Mouse (Mus musculus) lung, embryonic 15.5 days (tissue): ENCODE data around the gene Ola1. TPM values are rescaled to one million over a fixed set of nuclear protein-coding genes. Genes with fewer than 3 reads are reported as not detected.

Experiments used
- ATAC-seq: fragments of 200-750 bp; cut with Nextera tagmentation; 2 replicates; pipeline ENCODE4 v1.8.0; 2017; ENCODE audit warnings: moderate number of reproducible peaks, borderline replicate concordance; ENCODE audit not compliant: low FRiP score, low TSS enrichment; ENCODE audit errors: extremely low read depth
- H3K27ac ChIP-seq: fragments of 300-500 bp; sonication (generic); 2 replicates; pipeline ENCODE4 v1.5.1; 2015; ENCODE audit warnings: moderate library complexity, mild to moderate bottlenecking, inconsistent platforms
- H3K27me3 ChIP-seq: fragments of 300-500 bp; sonication (generic); 2 replicates; pipeline ENCODE4 v1.6.1; 2015; ENCODE audit warnings: inconsistent platforms
- H3K36me3 ChIP-seq: fragments of 300-500 bp; sonication (generic); 2 replicates; pipeline ENCODE4 v1.6.1; 2015; ENCODE audit warnings: inconsistent platforms
- H3K4me1 ChIP-seq: fragments of 300-500 bp; sonication (generic); 2 replicates; pipeline ENCODE4 v1.6.1; 2015; ENCODE audit warnings: inconsistent platforms
- H3K4me2 ChIP-seq: fragments of 300-500 bp; sonication (generic); 2 replicates; pipeline ENCODE4 v1.6.1; 2015; ENCODE audit warnings: inconsistent platforms, mild to moderate bottlenecking, moderate library complexity
- H3K4me3 ChIP-seq: fragments of 300-500 bp; sonication (generic); 2 replicates; pipeline ENCODE4 v1.5.1; 2015; ENCODE audit warnings: mild to moderate bottlenecking, inconsistent platforms
- H3K9ac ChIP-seq: fragments of 300-500 bp; sonication (generic); 2 replicates; pipeline ENCODE4 v1.6.1; 2015; ENCODE audit warnings: inconsistent platforms
- H3K9me3 ChIP-seq: fragments of 300-500 bp; sonication (generic); 2 replicates; pipeline ENCODE4 v1.6.1; 2016; ENCODE audit warnings: inconsistent platforms
- WGBS: fragments of 180-500 bp; shearing (Covaris S2); methylation state at CpG from one replicate; pipeline ENCODE4 v1.1.7; 2015; 5-methylcytosine and 5-hydroxymethylcytosine counted together
- polyA plus RNA-seq: library from polyadenylated mRNA; unstranded; fragments of >200 nt; fragmentation: Nextera tagmentation; extraction: Ambion mirVana; gene quantifications from 2 replicates; pipeline ENCODE4 v1.2.1, GENCODE M21; 2015

Gene Ola1
- polyA plus RNA-seq, 1 experiment from 2014 or later: 80.1 TPM

DNA sequence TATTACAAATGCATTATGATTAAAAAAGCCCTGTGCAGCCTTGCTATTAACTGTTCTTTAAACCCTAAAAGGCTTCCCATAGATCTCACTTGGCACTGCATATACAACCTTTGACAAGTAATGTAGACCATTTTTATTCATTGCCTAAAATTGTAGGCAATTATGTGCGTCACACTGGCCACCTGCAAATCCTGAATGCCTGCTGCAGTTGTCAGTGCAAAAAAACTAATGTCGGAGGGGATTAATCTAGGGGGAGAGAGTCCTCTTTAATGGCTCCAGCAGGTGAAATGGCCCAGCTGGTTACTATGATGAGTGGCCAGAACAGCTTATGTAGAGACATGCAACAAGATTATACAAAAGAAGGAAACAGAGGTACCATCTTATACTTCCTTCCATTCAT is 75.0 kb downstream of the Ola1 start:
- Histone ChIP-seq H3K4me1 (no peaks in the 10 kb centered on the region; the same call in 1 of the 2 replicates), H3K27me3 (no peaks in the 10 kb centered on the region), H3K4me3 (no peak overlapping the region), H3K9ac (no peak overlapping the region), H3K36me3 (no peaks in the 10 kb centered on the region), H3K27ac (no peak overlapping the region), H3K4me2 (no peak overlapping the region), H3K9me3 (no peaks in the 10 kb centered on the region)
- WGBS: 79% methylated on average over 2 of the region's 2 CpGs
- ATAC-seq: no peak

DNA sequence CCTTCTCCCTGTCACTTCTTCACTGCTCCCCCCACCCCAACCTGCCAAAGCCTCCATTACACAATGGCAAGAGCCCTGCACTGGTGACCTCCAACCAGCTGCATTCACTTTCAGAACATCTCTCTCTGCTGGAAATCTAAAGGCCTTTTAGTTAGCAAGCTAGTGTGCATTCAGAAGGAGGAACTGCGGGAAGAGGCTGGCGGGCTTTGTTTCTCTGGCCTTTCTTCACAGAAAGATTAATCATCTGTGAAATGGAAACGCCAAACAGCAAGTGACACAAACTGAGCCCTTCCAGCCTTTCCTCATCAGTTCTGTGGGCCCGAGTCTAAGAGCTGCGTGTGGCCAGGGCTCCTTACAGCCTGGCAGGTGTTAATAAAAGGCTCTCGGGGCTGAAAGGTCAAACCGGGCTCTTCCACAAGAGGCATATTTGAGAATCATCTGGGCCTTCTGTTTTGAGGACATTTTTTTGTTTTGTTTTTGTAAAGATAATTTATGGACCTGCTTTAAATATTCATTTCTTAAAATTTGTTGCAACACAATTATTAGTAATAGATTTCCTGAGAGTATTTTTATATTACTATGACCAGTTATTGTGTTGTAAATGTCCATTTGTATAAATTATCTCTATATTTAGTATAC is 75.8 kb downstream of the Ola1 start:
- no peak for ATAC-seq
- no peaks in the 10 kb centered on the region; the same call in 1 of the 2 replicates for H3K4me1 ChIP-seq
- WGBS: 20% methylated on average over 7 of the region's 7 CpGs

DNA sequence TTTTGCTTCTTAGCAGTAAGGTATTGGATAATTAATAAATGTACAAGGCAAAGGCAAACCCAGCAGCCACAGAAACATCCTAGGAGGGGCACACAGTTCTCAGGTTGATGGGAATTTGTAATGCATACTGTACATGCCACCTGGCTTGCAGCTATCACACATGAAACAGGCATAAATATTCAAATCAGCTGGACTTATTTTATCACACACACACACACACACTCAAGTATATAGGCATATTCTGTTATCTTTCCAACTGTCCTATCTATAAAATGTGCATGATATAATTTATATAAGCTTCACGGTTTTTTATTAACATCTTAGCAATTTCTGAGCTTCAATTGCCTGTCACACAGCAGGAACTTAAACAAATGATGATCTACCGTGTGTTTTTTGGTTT is 85.8 kb downstream of the Ola1 start:
- Histone ChIP-seq H3K27ac (no peak overlapping the region), H3K4me2 (no peak overlapping the region), H3K9ac (no peak overlapping the region), H3K9me3 (no peaks in the 10 kb centered on the region), H3K4me1 (no peaks in the 10 kb centered on the region), H3K4me3 (no peak overlapping the region), H3K36me3 (no peaks in the 10 kb centered on the region), H3K27me3 (no peaks in the 10 kb centered on the region)
- 78% methylated on average over 2 of the region's 2 CpGs for WGBS
- no peak for ATAC-seq

More for the DNA sequence above, 75.8 kb downstream of the Ola1 start:
- no peaks in the 10 kb centered on the region for H3K27me3 ChIP-seq
- no peak overlapping the region for H3K27ac ChIP-seq
- H3K9me3 ChIP-seq: no peaks in the 10 kb centered on the region
- H3K36me3 ChIP-seq: no peaks in the 10 kb centered on the region
- H3K4me3 ChIP-seq: no peak overlapping the region
- no peak overlapping the region for H3K4me2 ChIP-seq
- no peak overlapping the region for H3K9ac ChIP-seq

DNA sequence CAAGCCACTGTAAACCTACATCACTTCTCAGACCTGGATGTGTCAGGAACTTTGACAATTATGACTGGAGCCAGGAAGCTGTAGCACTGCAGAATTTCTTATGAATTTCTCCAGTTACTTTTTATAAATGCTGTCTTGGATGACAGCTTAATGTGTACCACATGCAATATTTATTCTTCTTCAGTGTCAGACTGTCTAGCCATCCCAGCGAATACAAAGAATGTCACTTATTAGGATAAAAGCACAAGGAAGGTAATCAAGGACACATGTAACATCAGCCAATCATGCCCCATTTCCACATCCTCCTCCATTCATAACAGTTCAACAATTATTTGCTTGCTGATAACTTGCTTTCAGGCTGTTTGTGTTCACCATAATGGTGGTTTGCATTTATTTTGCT is 91.0 kb downstream of the Ola1 start:
- H3K9ac ChIP-seq: no peak overlapping the region
- ATAC-seq: no peak
- no peaks in the 10 kb centered on the region for H3K4me1 ChIP-seq
- 68% methylated on average over 1 of the region's 1 CpGs for WGBS
- no peaks in the 10 kb centered on the region for H3K9me3 ChIP-seq
- H3K4me3 ChIP-seq: no peak overlapping the region
- H3K36me3 ChIP-seq: no peaks in the 10 kb centered on the region
- H3K4me2 ChIP-seq: no peak overlapping the region
- H3K27ac ChIP-seq: no peak overlapping the region
- H3K27me3 ChIP-seq: no peaks in the 10 kb centered on the region

DNA sequence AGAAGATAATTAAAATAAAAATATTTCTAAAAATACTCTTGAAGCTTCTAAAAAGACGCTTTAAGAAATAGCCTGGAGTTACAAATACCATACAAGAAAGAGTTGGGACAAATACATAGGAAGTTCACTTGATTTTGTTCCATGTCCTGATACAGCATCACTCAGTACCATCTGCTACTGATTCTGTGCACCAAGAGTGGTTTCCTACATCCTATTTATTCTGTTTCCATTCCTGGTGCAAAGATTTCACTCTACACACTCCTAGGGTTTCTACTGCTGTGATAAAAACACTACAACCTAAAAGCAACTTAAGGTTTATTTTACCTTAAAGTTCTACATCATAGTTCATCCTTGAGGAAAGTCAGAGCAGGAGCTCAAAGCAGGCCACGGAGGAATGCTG is 99.9 kb downstream of the Ola1 start:
- Histone ChIP-seq H3K9ac (no peak overlapping the region), H3K27ac (no peak overlapping the region), H3K4me1 (no peaks in the 10 kb centered on the region), H3K27me3 (no peaks in the 10 kb centered on the region), H3K36me3 (no peaks in the 10 kb centered on the region), H3K4me2 (no peak overlapping the region), H3K4me3 (no peak overlapping the region), H3K9me3 (no peaks in the 10 kb centered on the region)
- ATAC-seq: no peak
- WGBS: 93% methylated on average over 2 of the region's 2 CpGs

DNA sequence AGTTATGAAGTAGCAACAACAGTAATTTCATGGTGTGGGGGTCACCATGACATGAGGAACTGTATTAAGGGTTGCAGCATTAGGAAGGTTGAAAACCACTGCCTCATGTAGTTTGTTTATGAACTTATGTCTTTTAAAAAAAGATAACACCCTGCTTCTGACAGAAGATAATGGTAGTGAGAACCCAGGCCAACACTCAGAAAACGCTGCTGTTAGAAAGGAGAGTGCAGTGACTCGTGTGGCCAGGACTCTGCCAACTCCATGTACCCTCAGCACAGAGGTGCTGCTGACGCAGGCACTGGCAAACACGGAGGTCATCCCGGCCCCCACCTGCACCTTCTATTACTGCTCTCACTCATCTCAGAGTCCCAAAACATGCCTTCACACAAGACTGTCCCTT is 111.6 kb downstream of the Ola1 start:
- H3K4me3 ChIP-seq: no peak overlapping the region
- H3K36me3 ChIP-seq: no peaks in the 10 kb centered on the region
- H3K27ac ChIP-seq: no peak overlapping the region
- 65% methylated on average over 5 of the region's 5 CpGs for WGBS
- H3K9me3 ChIP-seq: no peaks in the 10 kb centered on the region
- H3K4me1 ChIP-seq: no peaks in the 10 kb centered on the region
- no peak overlapping the region for H3K4me2 ChIP-seq
- ATAC-seq: no peak
- no peak overlapping the region for H3K9ac ChIP-seq
- H3K27me3 ChIP-seq: no peaks in the 10 kb centered on the region

DNA sequence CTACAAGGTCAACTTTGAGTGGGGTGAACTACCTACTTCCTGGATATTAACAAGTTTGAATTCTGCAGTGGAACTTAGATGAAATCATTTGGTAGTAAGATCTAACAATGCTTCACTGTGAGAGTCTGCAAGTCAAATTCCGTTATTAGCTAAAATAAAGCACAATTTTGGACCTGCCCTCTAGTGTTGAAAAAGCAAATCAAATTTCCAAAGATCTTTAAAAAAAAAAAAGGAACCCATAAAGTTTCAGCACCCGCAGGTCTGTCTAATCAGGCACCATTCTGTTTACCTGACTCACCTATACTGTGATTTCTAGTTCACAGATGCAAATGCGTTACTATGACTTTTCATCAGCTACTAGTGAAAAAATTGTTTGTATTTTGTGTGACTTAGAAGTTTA is 122.2 kb downstream of the Ola1 start:
- no peak for ATAC-seq
- Histone ChIP-seq H3K36me3 (no peaks in the 10 kb centered on the region), H3K9me3 (no peaks in the 10 kb centered on the region), H3K4me2 (no peak overlapping the region), H3K4me1 (no peaks in the 10 kb centered on the region), H3K9ac (no peak overlapping the region), H3K4me3 (no peak overlapping the region), H3K27me3 (no peaks in the 10 kb centered on the region), H3K27ac (no peak overlapping the region)
- WGBS: 67% methylated on average over 3 of the region's 3 CpGs

DNA sequence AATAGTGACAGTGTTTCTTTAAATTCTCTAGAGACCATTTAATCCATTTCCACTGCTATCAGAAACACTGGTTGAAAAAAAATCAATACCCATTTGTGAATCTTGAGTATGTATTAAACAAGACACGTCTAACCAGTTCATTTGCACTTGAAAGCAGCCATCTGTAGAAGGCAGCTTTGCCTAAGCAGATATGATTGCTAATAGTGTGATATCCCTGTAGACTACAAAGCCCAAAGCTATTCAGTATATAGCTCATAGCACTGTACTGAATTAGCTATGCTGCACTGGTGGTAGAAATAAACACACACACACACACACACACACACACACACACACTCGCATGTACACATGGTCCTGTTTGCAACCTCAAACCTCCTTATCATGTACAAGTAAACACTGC is 123.4 kb downstream of the Ola1 start:
- Histone ChIP-seq H3K36me3 (no peaks in the 10 kb centered on the region), H3K4me2 (no peak overlapping the region), H3K4me1 (no peaks in the 10 kb centered on the region), H3K9ac (no peak overlapping the region), H3K27ac (no peak overlapping the region), H3K27me3 (no peaks in the 10 kb centered on the region), H3K9me3 (no peaks in the 10 kb centered on the region), H3K4me3 (no peak overlapping the region)
- ATAC-seq: no peak
- 32% methylated on average over 2 of the region's 2 CpGs for WGBS

DNA sequence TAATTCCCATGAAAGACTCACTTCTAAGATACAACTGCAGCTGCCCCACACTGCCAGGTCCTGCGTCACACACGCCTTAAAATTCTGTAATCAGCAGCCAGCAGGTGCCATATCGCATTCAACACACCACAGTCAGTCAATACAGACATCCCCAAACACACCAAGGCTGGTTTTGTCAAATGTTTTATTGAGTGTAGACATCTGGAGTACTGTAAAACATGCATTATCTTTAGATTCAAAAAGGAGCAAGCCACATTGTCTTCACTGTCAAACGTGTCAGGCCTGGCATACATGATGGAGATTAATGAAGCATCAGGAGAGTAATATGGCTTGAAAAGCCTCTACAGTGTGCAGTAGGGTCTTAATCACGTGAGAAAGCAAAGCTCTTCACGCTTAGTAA is 125.7 kb downstream of the Ola1 start:
- Histone ChIP-seq H3K9ac (no peak overlapping the region), H3K27ac (no peak overlapping the region), H3K4me2 (no peak overlapping the region), H3K4me3 (no peak overlapping the region), H3K27me3 (no peaks in the 10 kb centered on the region), H3K36me3 (no peaks in the 10 kb centered on the region), H3K4me1 (no peaks in the 10 kb centered on the region), H3K9me3 (no peaks in the 10 kb centered on the region)
- WGBS: 72% methylated on average over 6 of the region's 6 CpGs
- no peak for ATAC-seq

DNA sequence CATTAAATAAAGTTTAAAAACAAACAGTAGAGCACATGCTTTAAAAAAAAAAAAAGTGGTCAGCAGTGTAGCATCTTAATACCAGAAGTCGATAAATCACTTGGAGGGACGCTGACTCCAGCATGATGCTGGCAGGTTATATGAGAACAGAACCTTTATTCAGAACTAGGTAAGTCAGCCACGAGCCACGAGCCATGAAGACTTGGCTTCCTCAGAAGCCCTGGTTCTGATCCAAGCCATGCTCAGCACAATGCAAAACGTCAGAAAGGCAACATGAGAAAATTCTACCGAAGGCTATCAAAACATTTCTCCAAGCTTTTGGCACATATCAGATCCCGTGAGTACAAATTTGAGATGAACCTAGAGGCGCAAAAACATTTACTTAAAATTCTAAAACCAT is 127.4 kb downstream of the Ola1 start:
- 79% methylated on average over 8 of the region's 8 CpGs for WGBS
- H3K27me3 ChIP-seq: no peaks in the 10 kb centered on the region
- H3K9me3 ChIP-seq: no peaks in the 10 kb centered on the region
- no peaks in the 10 kb centered on the region for H3K4me1 ChIP-seq
- H3K36me3 ChIP-seq: no peaks in the 10 kb centered on the region
- H3K4me3 ChIP-seq: no peak overlapping the region
- no peak for ATAC-seq
- no peak overlapping the region for H3K27ac ChIP-seq
- no peak overlapping the region for H3K4me2 ChIP-seq
- H3K9ac ChIP-seq: no peak overlapping the region

DNA sequence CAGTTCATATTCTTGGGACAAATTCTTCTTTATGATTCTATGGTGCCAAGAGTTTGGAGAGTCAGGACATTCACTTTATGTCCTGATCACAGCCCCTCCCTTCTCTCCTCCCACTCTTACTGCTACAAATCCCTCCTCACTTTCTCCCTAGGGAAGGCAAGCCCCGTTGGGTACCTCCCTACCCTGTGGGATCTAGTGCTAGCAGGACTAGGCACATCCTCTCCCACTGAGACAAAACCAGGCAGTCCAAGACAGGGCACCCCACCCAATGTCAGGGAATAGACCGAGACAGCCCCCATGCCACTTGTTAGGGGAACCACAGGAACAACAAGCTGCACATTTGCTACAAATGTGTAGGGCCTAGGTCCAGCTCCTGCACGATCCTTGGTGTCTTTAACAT is 131.1 kb downstream of the Ola1 start:
- ATAC-seq: no peak
- whole genome bisulfite sequencing: 57% methylated on average over 3 of the region's 3 CpGs
- no peaks in the 10 kb centered on the region for H3K27me3 ChIP-seq
- H3K27ac ChIP-seq: no peak overlapping the region
- H3K4me1 ChIP-seq: peaks cover 14% of the 10 kb centered on the region
- no peak overlapping the region for H3K4me2 ChIP-seq
- no peaks in the 10 kb centered on the region for H3K9me3 ChIP-seq
- no peaks in the 10 kb centered on the region for H3K36me3 ChIP-seq
- no peak overlapping the region for H3K9ac ChIP-seq
- H3K4me3 ChIP-seq: no peak overlapping the region

DNA sequence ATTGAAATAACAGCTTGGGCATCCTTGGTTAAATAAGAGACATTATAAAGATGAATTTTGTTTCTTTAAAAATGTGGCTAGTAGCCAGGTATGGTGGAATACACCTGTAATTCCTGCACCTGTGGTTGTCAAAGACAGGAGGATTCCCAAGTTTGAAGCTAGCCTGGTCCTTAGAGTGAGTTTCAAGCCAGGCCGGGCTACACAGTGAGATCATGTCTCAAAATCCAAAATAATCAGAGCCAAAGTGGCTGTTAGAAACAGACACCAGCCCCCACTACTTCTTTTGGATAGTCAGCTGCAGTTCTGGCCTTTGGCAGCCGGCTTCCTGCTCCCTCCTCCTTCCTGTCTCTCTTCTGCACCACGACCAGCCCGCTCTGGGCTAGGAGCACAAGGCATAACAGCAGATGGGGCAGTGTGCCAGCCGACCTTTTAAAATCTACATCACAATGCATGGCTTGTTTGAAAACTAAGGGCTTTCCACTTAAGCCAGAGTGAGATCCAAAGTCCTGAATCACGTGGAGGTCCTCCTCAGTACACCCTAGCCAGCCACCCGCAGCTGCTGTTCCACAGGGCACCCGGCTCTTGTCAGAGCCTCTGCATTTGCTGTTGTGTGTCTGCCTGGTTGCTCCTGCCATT is 132.9 kb downstream of the Ola1 start:
- ATAC-seq: peak; percentile 71; the same call in 1 of the 2 replicates
- Histone ChIP-seq H3K9ac (no peak overlapping the region), H3K27me3 (no peaks in the 10 kb centered on the region), H3K4me2 (no peak overlapping the region), H3K36me3 (no peaks in the 10 kb centered on the region), H3K4me1 (peaks cover 19% of the 10 kb centered on the region), H3K4me3 (no peak overlapping the region), H3K9me3 (no peaks in the 10 kb centered on the region), H3K27ac (peak overlapping the region; percentile 52)
- 14% methylated on average over 8 of the region's 8 CpGs for WGBS
